Comparison of ENCODE assay signal across 10 mouse cellular contexts in the genomic region with DNA sequence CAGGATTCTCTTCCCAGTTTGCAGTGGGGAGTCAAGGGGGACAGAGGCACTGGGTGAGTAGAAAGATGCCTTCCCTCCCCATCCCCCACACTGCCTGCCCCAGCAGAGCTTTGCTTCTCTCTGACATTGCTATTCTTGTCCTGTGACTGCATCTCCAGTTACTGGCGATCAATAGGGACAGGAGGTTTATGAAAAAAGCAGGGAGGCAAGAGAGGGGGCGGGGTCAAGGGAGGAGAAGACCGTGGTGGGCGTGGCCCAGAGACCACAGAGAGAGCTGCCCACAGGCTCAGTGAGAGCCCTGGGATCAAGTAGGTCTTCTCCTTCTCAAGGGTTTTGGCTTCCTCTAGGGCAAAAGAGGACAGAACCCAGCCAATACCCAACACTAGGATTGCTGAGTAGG. TPM values are rescaled to one million over a fixed set of nuclear protein-coding genes. Genes with fewer than 3 reads are reported as not detected.
DNase-seq lines count a peak whose midpoint lies in the region; ATAC-seq lines count a peak whose summit lies in the region.
"Had no signal": no experiment of that assay in that cellular context is flagged by ENCODE, and none has a peak within 500 bp of the region (broad histone marks: within the 10 kb centered on the region; RNA-seq: fewer than 3 reads in every experiment).

No protein-coding gene starts in this region.

- no peaks in the 10 kb centered on the region for H3K36me3 ChIP-seq in heart, embryonic 12.5 days
- H3K36me3 ChIP-seq in neural tube, embryonic 11.5 days (ENCODE audit: control insufficient read depth, insufficient read depth, low read length) = no peaks in the 10 kb centered on the region
- H3K36me3 ChIP-seq in neural tube, embryonic 15.5 days = no peaks in the 10 kb centered on the region
- H3K36me3 ChIP-seq in kidney, embryonic 16.5 days (ENCODE audit: insufficient read depth, low read length) = no peaks in the 10 kb centered on the region
- H3K36me3 ChIP-seq: heart, embryonic 15.5 days; limb, embryonic 15.5 days had no signal

- ATAC-seq in heart, embryonic 12.5 days (ENCODE audit: insufficient number of reproducible peaks, low FRiP score) = no peak
- no peak for ATAC-seq in neural tube, embryonic 11.5 days (ENCODE audit: insufficient read depth, low FRiP score, low TSS enrichment)
- no peak for ATAC-seq in neural tube, embryonic 15.5 days (ENCODE audit: low FRiP score)
- no peak for ATAC-seq in kidney, embryonic 16.5 days (ENCODE audit: low FRiP score, low TSS enrichment)

- no peak overlapping the region for H3K9ac ChIP-seq in heart, embryonic 12.5 days
- H3K9ac ChIP-seq in neural tube, embryonic 11.5 days (ENCODE audit: low read length) = no peak overlapping the region
- H3K9ac ChIP-seq in neural tube, embryonic 15.5 days (replicated peaks) = no peak overlapping the region
- no peak overlapping the region for H3K9ac ChIP-seq in kidney, embryonic 16.5 days (replicated peaks; ENCODE audit: low read length)
- H3K9ac ChIP-seq: heart, embryonic 15.5 days; limb, embryonic 15.5 days had no signal

- no peak overlapping the region for H3K4me3 ChIP-seq in heart, embryonic 12.5 days
- no peak overlapping the region for H3K4me3 ChIP-seq in neural tube, embryonic 11.5 days (ENCODE audit: low read depth, low read length)
- H3K4me3 ChIP-seq in neural tube, embryonic 15.5 days (replicated peaks) = no peak overlapping the region
- no peak overlapping the region for H3K4me3 ChIP-seq in kidney, embryonic 16.5 days (ENCODE audit: low read length)
- H3K4me3 ChIP-seq: heart, embryonic 15.5 days; limb, embryonic 15.5 days had no signal

- 0% methylated on average over 4 of the region's 4 CpGs for WGBS in heart, embryonic 12.5 days
- 5% methylated on average over 4 of the region's 4 CpGs for WGBS in neural tube, embryonic 11.5 days
- 5% methylated on average over 4 of the region's 4 CpGs for WGBS in neural tube, embryonic 15.5 days
- WGBS in kidney, embryonic 16.5 days = 3% methylated on average over 4 of the region's 4 CpGs

- peaks cover 9% of the 10 kb centered on the region for H3K4me1 ChIP-seq in heart, embryonic 12.5 days (replicated peaks)
- no peaks in the 10 kb centered on the region for H3K4me1 ChIP-seq in neural tube, embryonic 11.5 days (ENCODE audit: control insufficient read depth, insufficient read depth, low read length)
- H3K4me1 ChIP-seq in neural tube, embryonic 15.5 days = no peaks in the 10 kb centered on the region
- no peaks in the 10 kb centered on the region for H3K4me1 ChIP-seq in kidney, embryonic 16.5 days (ENCODE audit: insufficient read depth, low read length)
- H3K4me1 ChIP-seq: limb, embryonic 15.5 days had no signal

- no peak overlapping the region for H3K4me2 ChIP-seq in heart, embryonic 12.5 days
- H3K4me2 ChIP-seq in neural tube, embryonic 11.5 days (ENCODE audit: low read depth) = no peak overlapping the region
- no peak overlapping the region for H3K4me2 ChIP-seq in neural tube, embryonic 15.5 days
- no peak overlapping the region for H3K4me2 ChIP-seq in kidney, embryonic 16.5 days (replicated peaks; ENCODE audit: low read depth, low read length)
- H3K4me2 ChIP-seq: heart, embryonic 15.5 days; limb, embryonic 15.5 days had no signal

- no peaks in the 10 kb centered on the region for H3K9me3 ChIP-seq in heart, embryonic 12.5 days (replicated peaks)
- no peaks in the 10 kb centered on the region for H3K9me3 ChIP-seq in neural tube, embryonic 11.5 days (ENCODE audit: control insufficient read depth, low read length)
- no peaks in the 10 kb centered on the region for H3K9me3 ChIP-seq in neural tube, embryonic 15.5 days (replicated peaks)
- no peaks in the 10 kb centered on the region for H3K9me3 ChIP-seq in kidney, embryonic 16.5 days (ENCODE audit: low read length)
- H3K9me3 ChIP-seq: heart, embryonic 15.5 days; limb, embryonic 15.5 days had no signal

- DNase-seq in heart, adult 18-20 months = peak; percentile 48 to 59
- peak; percentile 48 for DNase-seq in neural tube, embryonic 11.5 days (ENCODE audit: low spot score)
- peak; percentile 59 for DNase-seq in embryo, embryonic 9.5 days (ENCODE audit: extremely low spot score)
- DNase-seq in skeletal muscle tissue, adult 2 months (ENCODE audit: low read depth, low spot score) = peak; percentile 63
- no peak for DNase-seq in adrenal gland, adult 2 months

- peaks cover 11% of the 10 kb centered on the region for H3K27me3 ChIP-seq in heart, embryonic 12.5 days (replicated peaks)
- H3K27me3 ChIP-seq in neural tube, embryonic 11.5 days (ENCODE audit: control insufficient read depth, insufficient read depth, low read length) = no peaks in the 10 kb centered on the region
- no peaks in the 10 kb centered on the region for H3K27me3 ChIP-seq in neural tube, embryonic 15.5 days (replicated peaks)
- H3K27me3 ChIP-seq in kidney, embryonic 16.5 days (ENCODE audit: insufficient read depth, low read length) = no peaks in the 10 kb centered on the region
- H3K27me3 ChIP-seq: heart, embryonic 15.5 days; limb, embryonic 15.5 days had no signal

- H3K27ac ChIP-seq in heart, embryonic 12.5 days (ENCODE audit: poor library complexity, severe bottlenecking) = no peak overlapping the region
- H3K27ac ChIP-seq in neural tube, embryonic 11.5 days (ENCODE audit: low read depth, low read length) = no peak overlapping the region
- no peak overlapping the region for H3K27ac ChIP-seq in neural tube, embryonic 15.5 days (replicated peaks)
- no peak overlapping the region for H3K27ac ChIP-seq in kidney, embryonic 16.5 days (ENCODE audit: low read length)
- H3K27ac ChIP-seq: heart, embryonic 15.5 days; limb, embryonic 15.5 days had no signal

RNA-seq across cellular contexts. Expression of a gene that starts 30.5 kb away (rescaled TPM):
- 10 to 100 TPM; 10.5 to 14.7 TPM for total RNA-seq in heart, adult 18-20 months (2021)
- 0.26 and 0.33 TPM in 2 replicates for polyA plus RNA-seq in heart, embryonic 12.5 days (2016; fragmentation: Nextera tagmentation; extraction: Ambion mirVana)
- polyA plus RNA-seq in neural tube, embryonic 11.5 days (2014; fragmentation: Nextera tagmentation; extraction: Ambion mirVana) = 3.4 and 3.6 TPM in 2 replicates
- polyA plus RNA-seq in neural tube, embryonic 15.5 days (2015; fragmentation: Nextera tagmentation; extraction: Ambion mirVana) = 1.3 and 1.7 TPM in 2 replicates
- total RNA-seq in adrenal gland, adult 2 months (2021) = 10 to 100 TPM; 36.0 to 55.7 TPM
- polyA plus RNA-seq in adrenal gland, adult 2 months (2012; rRNA removed) = 190 and 200 TPM in 2 replicates
- polyA plus RNA-seq in kidney, embryonic 16.5 days (2015; fragmentation: Nextera tagmentation; extraction: Ambion mirVana) = 5.1 TPM in 2 replicates
- polyA plus RNA-seq: heart, embryonic 15.5 days had no signal

Comparison
In these comparisons a context has a peak if more than half of its experiments do, and no peak if none do; other contexts are left out.
1. RNA of a gene that starts 30.5 kb away (polyA plus RNA-seq): 190 to 200 TPM in adrenal gland, adult 2 months; 5.1 TPM in kidney, embryonic 16.5 days, 3.4 to 3.6 TPM in neural tube, embryonic 11.5 days, 1.3 to 1.7 TPM in neural tube, embryonic 15.5 days and 0.26 to 0.33 TPM in heart, embryonic 12.5 days; every median in the first group is over 10 times any median in the second.